In the genomic region with DNA sequence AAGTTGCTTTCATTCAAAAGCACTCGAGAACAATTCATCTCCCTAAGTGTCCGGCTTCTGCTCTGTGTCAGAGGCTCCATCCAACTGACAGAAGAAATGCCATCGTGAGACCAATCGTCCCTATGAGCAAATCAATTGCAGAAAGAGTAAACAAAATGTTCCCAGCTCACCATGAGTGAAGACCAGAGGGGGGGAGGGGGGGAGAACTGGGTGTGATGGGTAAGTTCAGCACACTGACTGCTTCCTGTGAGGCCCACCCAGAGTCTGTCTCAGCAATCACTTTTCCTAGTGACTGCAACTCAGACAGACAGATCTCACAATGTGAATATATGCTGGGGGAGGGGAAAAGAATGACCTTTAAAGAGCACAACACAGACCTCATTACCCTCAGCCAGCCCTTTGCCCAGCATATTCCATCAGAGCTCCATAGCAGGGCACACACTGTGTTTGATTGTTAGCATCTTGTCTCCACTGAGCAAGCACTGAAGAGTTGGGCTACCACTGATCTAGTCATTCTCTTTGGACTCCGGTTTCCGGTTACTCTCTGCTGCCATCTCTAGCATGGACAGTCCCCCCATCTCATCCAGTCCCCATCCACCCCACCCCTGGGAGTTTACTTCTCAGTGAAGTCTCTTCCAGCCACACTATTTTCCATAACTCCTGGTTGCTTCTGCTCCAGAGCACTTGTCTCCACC, we compare ENCODE assay signal across 10 mouse cellular contexts. TPM values are rescaled to one million over a fixed set of nuclear protein-coding genes. Genes with fewer than 3 reads are reported as not detected.
A peak's percentile ranks its signal among the peaks of the same experiment; 100 is the strongest.
DNase-seq lines count a peak whose midpoint lies in the region; ATAC-seq and TF ChIP-seq lines count a peak whose summit lies in the region.
"Had no signal": no experiment of that assay in that cellular context is flagged by ENCODE, and none has a peak within 500 bp of the region (broad histone marks: within the 10 kb centered on the region; RNA-seq: fewer than 3 reads in every experiment).

No protein-coding gene starts in this region.

- no peak for TF ChIP-seq CTCF in CH12.LX (conservative IDR thresholded peaks at IDR 0.05 in 1 of 2, IDR thresholded peaks at IDR 0.05 in 1 of 2; ENCODE audit: low read depth in 2 of 2, low read length in 2 of 2)
- peak; percentile 25; the same call in 1 of the 2 replicates for TF ChIP-seq CTCF in liver, postnatal 0 days (IDR thresholded peaks at IDR 0.05; ENCODE audit: low read depth)
- TF ChIP-seq CTCF in layer of hippocampus, adult 2 months (conservative IDR thresholded peaks at IDR 0.05) = no peak

- intact Hi-C loops in heart, postnatal 36 days (cut with DNase I) = no loop called here
- intact Hi-C loops in left cerebral cortex, postnatal 25 days (cut with DNase I) = no loop called here

- no peak for DNase-seq in heart, postnatal 36 days
- no peak for DNase-seq in CH12.LX (ENCODE audit: extremely low read depth)
- DNase-seq in hindbrain, embryonic 11.5 days (ENCODE audit: low spot score) = no peak
- peak; percentile 36 for DNase-seq in liver, postnatal 0 days
- no peak for DNase-seq in layer of hippocampus, adult 2 months (ENCODE audit: low spot score in 2 of 2)
- DNase-seq in left cerebral cortex, postnatal 25 days (ENCODE audit: low spot score in 2 of 2) = no peak
- DNase-seq in adrenal gland, adult 2 months = no peak

- no peak for TF ChIP-seq RAD21 in CH12.LX (IDR thresholded peaks at IDR 0.05; ENCODE audit: low read depth, low read length)

- peaks cover 15% of the 10 kb centered on the region for H3K27me3 ChIP-seq in heart, embryonic 13.5 days (replicated peaks)
- H3K27me3 ChIP-seq in CH12.LX (replicated peaks) = peaks cover 3% of the 10 kb centered on the region
- H3K27me3 ChIP-seq in hindbrain, embryonic 11.5 days (ENCODE audit: control insufficient read depth, insufficient read depth, low read length) = peaks cover 4% of the 10 kb centered on the region; the same call in 1 of the 2 replicates
- H3K27me3 ChIP-seq in liver, postnatal 0 days (ENCODE audit: insufficient read depth, low read length) = peaks cover 17% of the 10 kb centered on the region

- no peak for TF ChIP-seq EP300 in CH12.LX (IDR thresholded peaks at IDR 0.05; ENCODE audit: low read length)
- no peak for TF ChIP-seq EP300 in liver, postnatal 0 days (IDR thresholded peaks at IDR 0.05; ENCODE audit: low read depth)

- no peaks in the 10 kb centered on the region for H3K36me3 ChIP-seq in heart, embryonic 13.5 days
- H3K36me3 ChIP-seq in CH12.LX (replicated peaks in 1 of 2; ENCODE audit: control insufficient read depth in 1 of 2, insufficient read depth in 1 of 2, low read length in 1 of 2) = peaks cover 0 to 13% of the 10 kb centered on the region in 2 experiments
- no peaks in the 10 kb centered on the region for H3K36me3 ChIP-seq in hindbrain, embryonic 11.5 days (ENCODE audit: control insufficient read depth, insufficient read depth, low read length)
- no peaks in the 10 kb centered on the region for H3K36me3 ChIP-seq in liver, postnatal 0 days (replicated peaks; ENCODE audit: insufficient read depth, low read length)

- peak overlapping the region; percentile 91 for H3K4me3 ChIP-seq in heart, embryonic 13.5 days
- peak overlapping the region in 1 of 3 experiments; percentile 70 for H3K4me3 ChIP-seq in CH12.LX (replicated peaks in 1 of 3; ENCODE audit: low read depth in 2 of 3, low read length in 2 of 3, poor library complexity in 1 of 3)
- H3K4me3 ChIP-seq in hindbrain, embryonic 11.5 days (ENCODE audit: low read depth, low read length) = peak overlapping the region; percentile 89; the same call in 1 of the 2 replicates
- peak overlapping the region; percentile 78 for H3K4me3 ChIP-seq in liver, postnatal 0 days (ENCODE audit: low read depth, low read length)
- H3K4me3 ChIP-seq in layer of hippocampus, adult 2 months = no peak overlapping the region

- H3K9ac ChIP-seq in heart, embryonic 13.5 days = peak overlapping the region; percentile 67
- H3K9ac ChIP-seq in CH12.LX (ENCODE audit: insufficient read depth, low read depth) = peak overlapping the region; percentile 59
- H3K9ac ChIP-seq in hindbrain, embryonic 11.5 days (ENCODE audit: low read depth, low read length) = no peak overlapping the region
- peak overlapping the region; percentile 78; the same call in 1 of the 2 replicates for H3K9ac ChIP-seq in liver, postnatal 0 days (replicated peaks)

- peaks cover 65% of the 10 kb centered on the region for H3K79me2 ChIP-seq in CH12.LX (replicated peaks; ENCODE audit: control insufficient read depth, extremely low read depth, insufficient read depth, poor library complexity, severe bottlenecking)

- in situ Hi-C loops in CH12.LX (cut with MboI; ENCODE audit: low pct_ligation_motif_present, low pct_unique_long_range_greater_than_20kb, low sequenced_read_pairs) = no loop called here

- whole genome bisulfite sequencing in heart, embryonic 13.5 days = 24% methylated on average over 6 of the region's 6 CpGs
- 40% methylated on average over 6 of the region's 6 CpGs for whole genome bisulfite sequencing in hindbrain, embryonic 11.5 days
- 46% methylated on average over 6 of the region's 6 CpGs for WGBS in liver, postnatal 0 days (ENCODE audit: insufficient replicate concordance)

- TF ChIP-seq POLR2A in CH12.LX (IDR thresholded peaks at IDR 0.05; ENCODE audit: low read depth, low read length) = no peak

- peaks cover 81% of the 10 kb centered on the region for H3K4me1 ChIP-seq in heart, embryonic 13.5 days
- H3K4me1 ChIP-seq in CH12.LX (ENCODE audit: control insufficient read depth in 1 of 2, insufficient read depth in 2 of 2) = peaks cover 18 to 75% of the 10 kb centered on the region in 2 experiments
- peaks cover 21% of the 10 kb centered on the region for H3K4me1 ChIP-seq in hindbrain, embryonic 11.5 days (replicated peaks; ENCODE audit: control insufficient read depth, insufficient read depth, low read length)
- H3K4me1 ChIP-seq in liver, postnatal 0 days (ENCODE audit: insufficient read depth) = peaks cover 36% of the 10 kb centered on the region

- peak overlapping the region; percentile 61 for H3K27ac ChIP-seq in heart, embryonic 13.5 days (replicated peaks)
- 0 out of 2 replicates have a peak overlapping the region, but pooled peaks have one; percentile 21 for H3K27ac ChIP-seq in CH12.LX (ENCODE audit: insufficient read depth, low read depth)
- peak overlapping the region; percentile 47 for H3K27ac ChIP-seq in hindbrain, embryonic 11.5 days (ENCODE audit: low read depth, low read length)
- 0 out of 2 replicates have a peak overlapping the region, but pooled peaks have one; percentile 16 for H3K27ac ChIP-seq in liver, postnatal 0 days (ENCODE audit: low read depth)
- H3K27ac ChIP-seq in layer of hippocampus, adult 2 months = no peak overlapping the region
- H3K27ac ChIP-seq: macrophage had no signal

- no peak for ATAC-seq in heart, embryonic 13.5 days (ENCODE audit: extremely low read depth, insufficient number of reproducible peaks, low FRiP score, low TSS enrichment)
- no peak for ATAC-seq in hindbrain, embryonic 11.5 days (ENCODE audit: low FRiP score)
- no peak for ATAC-seq in liver, postnatal 0 days

- peak overlapping the region; percentile 85 for H3K4me2 ChIP-seq in heart, embryonic 13.5 days
- H3K4me2 ChIP-seq in CH12.LX (ENCODE audit: insufficient read depth, low read depth, poor library complexity, severe bottlenecking) = peak overlapping the region; percentile 85
- peak overlapping the region; percentile 57 for H3K4me2 ChIP-seq in hindbrain, embryonic 11.5 days (replicated peaks; ENCODE audit: low read depth, low read length)
- H3K4me2 ChIP-seq in liver, postnatal 0 days (ENCODE audit: low read depth, low read length) = peak overlapping the region; percentile 80

- dilution Hi-C loops in CH12.LX (cut with MboI; ENCODE audit: extremely low pct_ligation_motif_present, extremely low pct_unique_long_range_greater_than_20kb, low sequenced_read_pairs) = no loop called here

- no peaks in the 10 kb centered on the region for H3K9me3 ChIP-seq in heart, embryonic 13.5 days
- H3K9me3 ChIP-seq in CH12.LX (replicated peaks; ENCODE audit: low read length) = no peaks in the 10 kb centered on the region
- no peaks in the 10 kb centered on the region for H3K9me3 ChIP-seq in hindbrain, embryonic 11.5 days (ENCODE audit: control insufficient read depth, low read length)
- H3K9me3 ChIP-seq in liver, postnatal 0 days (ENCODE audit: low read length) = no peaks in the 10 kb centered on the region

RNA-seq across cellular contexts. Expression of a gene that starts 2.2 kb away (rescaled TPM):
- polyA plus RNA-seq in heart, embryonic 13.5 days (2015; fragmentation: Nextera tagmentation; extraction: Ambion mirVana) = 119 and 125 TPM in 2 replicates
- 1 to 10 TPM; 2.1 to 2.2 TPM for total RNA-seq in heart, postnatal 36 days (2021)
- 97.9 and 108 TPM in 2 replicates for total RNA-seq in CH12.LX (2012; rRNA removed)
- total RNA-seq in CH12.LX (2014; rRNA removed) = 130 and 143 TPM in 2 replicates
- 131 and 151 TPM in 2 replicates for polyA plus RNA-seq in CH12.LX (2012; ENCODE audit: insufficient read length, low read depth)
- polyA plus RNA-seq in hindbrain, embryonic 11.5 days (2014; fragmentation: Nextera tagmentation; extraction: Ambion mirVana) = 161 and 202 TPM in 2 replicates
- 28.6 and 31.9 TPM in 2 replicates for polyA plus RNA-seq in liver, postnatal 0 days (2015; fragmentation: Nextera tagmentation; extraction: Ambion mirVana)
- 1 to 10 TPM; 5.0 to 5.2 TPM for total RNA-seq in layer of hippocampus, adult 2 months (2021)
- 1 to 10 TPM; 6.8 to 9.2 TPM for total RNA-seq in left cerebral cortex, postnatal 25 days (2021)
- total RNA-seq in adrenal gland, adult 2 months (2021) = 1 to 10 TPM; 2.8 to 3.7 TPM
- polyA plus RNA-seq in adrenal gland, adult 2 months (2012; rRNA removed) = 2.6 and 2.7 TPM in 2 replicates

RNA-seq across cellular contexts. Expression of a gene that starts 21.0 kb away (rescaled TPM):
- 1.6 and 1.8 TPM in 2 replicates for polyA plus RNA-seq in heart, embryonic 13.5 days (2015; fragmentation: Nextera tagmentation; extraction: Ambion mirVana)
- under 1 TPM; 0.22 to 0.35 TPM for total RNA-seq in heart, postnatal 36 days (2021)
- 0.46 and 0.47 TPM in 2 replicates for total RNA-seq in CH12.LX (2012; rRNA removed)
- not detected in 2 replicates for total RNA-seq in CH12.LX (2014; rRNA removed)
- polyA plus RNA-seq in CH12.LX (2012; ENCODE audit: insufficient read length, low read depth) = 0.80 and 0.94 TPM in 2 replicates
- polyA plus RNA-seq in hindbrain, embryonic 11.5 days (2014; fragmentation: Nextera tagmentation; extraction: Ambion mirVana) = 14.4 and 21.0 TPM in 2 replicates
- 0.38 and 0.54 TPM in 2 replicates for polyA plus RNA-seq in liver, postnatal 0 days (2015; fragmentation: Nextera tagmentation; extraction: Ambion mirVana)
- 10 to 100 TPM; 33.9 to 37.3 TPM for total RNA-seq in layer of hippocampus, adult 2 months (2021)
- 10 to 100 TPM; 73.8 to 78.5 TPM for total RNA-seq in left cerebral cortex, postnatal 25 days (2021)
- under 1 TPM; 0.59 to 0.72 TPM for total RNA-seq in adrenal gland, adult 2 months (2021)
- polyA plus RNA-seq in adrenal gland, adult 2 months (2012; rRNA removed) = 0.37 and 0.71 TPM in 2 replicates

RNA-seq across cellular contexts. Expression of a gene that starts 48.0 kb away (rescaled TPM):
- polyA plus RNA-seq in heart, embryonic 13.5 days (2015; fragmentation: Nextera tagmentation; extraction: Ambion mirVana) = not detected in 2 replicates
- total RNA-seq in heart, postnatal 36 days (2021) = not detected
- not detected in 2 replicates for total RNA-seq in CH12.LX (2012; rRNA removed)
- total RNA-seq in CH12.LX (2014; rRNA removed) = not detected in 2 replicates
- not detected in 2 replicates for polyA plus RNA-seq in CH12.LX (2012; ENCODE audit: insufficient read length, low read depth)
- 1.0 and 1.7 TPM in 2 replicates for polyA plus RNA-seq in hindbrain, embryonic 11.5 days (2014; fragmentation: Nextera tagmentation; extraction: Ambion mirVana)
- not detected in 2 replicates for polyA plus RNA-seq in liver, postnatal 0 days (2015; fragmentation: Nextera tagmentation; extraction: Ambion mirVana)
- total RNA-seq in layer of hippocampus, adult 2 months (2021) = under 1 TPM in 1 of 2 experiments, not detected in 1; 0.26 TPM
- under 1 TPM; 0.48 to 0.62 TPM for total RNA-seq in left cerebral cortex, postnatal 25 days (2021)
- not detected for total RNA-seq in adrenal gland, adult 2 months (2021)
- not detected in 2 replicates for polyA plus RNA-seq in adrenal gland, adult 2 months (2012; rRNA removed)
- polyA plus RNA-seq: macrophage had no signal

RNA-seq across cellular contexts. Expression of a gene that starts 52.7 kb away (rescaled TPM):
- 22.1 and 22.3 TPM in 2 replicates for polyA plus RNA-seq in heart, embryonic 13.5 days (2015; fragmentation: Nextera tagmentation; extraction: Ambion mirVana)
- 10 to 100 TPM; 18.7 to 22.1 TPM for total RNA-seq in heart, postnatal 36 days (2021)
- total RNA-seq in CH12.LX (2012; rRNA removed) (17.9 and 19.9 TPM in 2 replicates), CH12.LX (2014; rRNA removed) (10.5 and 12.5 TPM in 2 replicates)
- 56.5 and 69.9 TPM in 2 replicates for polyA plus RNA-seq in CH12.LX (2012; ENCODE audit: insufficient read length, low read depth)
- polyA plus RNA-seq in hindbrain, embryonic 11.5 days (2014; fragmentation: Nextera tagmentation; extraction: Ambion mirVana) = 99.1 and 103 TPM in 2 replicates
- 4.7 and 5.3 TPM in 2 replicates for polyA plus RNA-seq in liver, postnatal 0 days (2015; fragmentation: Nextera tagmentation; extraction: Ambion mirVana)
- 100 to 1,000 TPM; 118 to 123 TPM for total RNA-seq in layer of hippocampus, adult 2 months (2021)
- 100 to 1,000 TPM; 159 to 164 TPM for total RNA-seq in left cerebral cortex, postnatal 25 days (2021)
- 10 to 100 TPM; 37.6 to 53.6 TPM for total RNA-seq in adrenal gland, adult 2 months (2021)
- polyA plus RNA-seq in adrenal gland, adult 2 months (2012; rRNA removed) = 74.6 and 76.9 TPM in 2 replicates

RNA-seq across cellular contexts. Expression of a gene that starts 56.1 kb away (rescaled TPM):
- polyA plus RNA-seq in heart, embryonic 13.5 days (2015; fragmentation: Nextera tagmentation; extraction: Ambion mirVana) = not detected in 2 replicates
- total RNA-seq in heart, postnatal 36 days (2021) = 1 to 10 TPM; 1.8 to 2.4 TPM
- total RNA-seq in CH12.LX (2012; rRNA removed) (2.1 and 2.9 TPM in 2 replicates), CH12.LX (2014; rRNA removed) (not detected in 2 replicates)
- not detected in 2 replicates for polyA plus RNA-seq in CH12.LX (2012; ENCODE audit: insufficient read length, low read depth)
- not detected in 2 replicates for polyA plus RNA-seq in hindbrain, embryonic 11.5 days (2014; fragmentation: Nextera tagmentation; extraction: Ambion mirVana)
- 1.3 and 2.9 TPM in 2 replicates for polyA plus RNA-seq in liver, postnatal 0 days (2015; fragmentation: Nextera tagmentation; extraction: Ambion mirVana)
- total RNA-seq in layer of hippocampus, adult 2 months (2021) = 1 to 10 TPM; 3.9 to 7.1 TPM
- 1 to 10 TPM; 7.1 to 7.6 TPM for total RNA-seq in left cerebral cortex, postnatal 25 days (2021)
- total RNA-seq in adrenal gland, adult 2 months (2021) = 10 to 100 TPM; 22.1 to 33.4 TPM
- 111 and 156 TPM in 2 replicates for polyA plus RNA-seq in adrenal gland, adult 2 months (2012; rRNA removed)
- polyA plus RNA-seq: gonadal fat pad, adult 2 months; macrophage had no signal

Comparison
In these comparisons a context has a peak if more than half of its experiments do, and no peak if none do; other contexts are left out.
1. RNA of a gene that starts 2.2 kb away (total RNA-seq): 97.9 to 143 TPM in CH12.LX; 6.8 to 9.2 TPM in left cerebral cortex, postnatal 25 days, 5.0 to 5.2 TPM in layer of hippocampus, adult 2 months, 2.8 to 3.7 TPM in adrenal gland, adult 2 months and 2.1 to 2.2 TPM in heart, postnatal 36 days; every median in the first group is over 4 times any median in the second.
2. RNA of a gene that starts 21.0 kb away (total RNA-seq): 73.8 to 78.5 TPM in left cerebral cortex, postnatal 25 days and 33.9 to 37.3 TPM in layer of hippocampus, adult 2 months; 0.59 to 0.72 TPM in adrenal gland, adult 2 months, 0.46 to 0.47 TPM in CH12.LX and 0.22 to 0.35 TPM in heart, postnatal 36 days; every median in the first group is over 10 times any median in the second.
3. Peak in every context shown above with its lines, with median percentiles within 50 percentile points of each other: H3K4me2 ChIP-seq.